Mouse (Mus musculus): ENCODE results near the gene Ddx21.

The Ddx21 gene

GRCm38 (mm10) chr10:62568861-62569260 is 33.2 kb downstream of the Ddx21 start:
- no peak for DNase-seq

DNA sequence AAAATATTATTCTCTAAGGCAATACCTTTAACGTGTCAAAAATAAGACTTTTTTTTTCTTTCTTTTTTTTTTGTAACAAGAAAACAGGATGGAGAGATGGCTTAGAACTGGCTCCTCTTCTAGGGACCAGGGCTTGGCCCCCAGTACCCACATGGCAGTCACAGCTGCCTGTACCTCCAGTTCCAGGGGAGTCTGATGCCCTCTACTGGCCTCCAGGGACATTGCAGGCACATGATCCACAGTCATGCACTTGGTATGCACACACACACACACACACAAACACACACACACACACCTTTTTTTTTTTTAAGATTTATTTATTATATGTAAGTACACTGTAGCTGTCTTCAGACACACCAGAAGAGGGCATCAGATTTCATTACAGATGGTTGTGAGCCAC is 44.3 kb downstream of the Ddx21 start:
- no peak for DNase-seq

DNA sequence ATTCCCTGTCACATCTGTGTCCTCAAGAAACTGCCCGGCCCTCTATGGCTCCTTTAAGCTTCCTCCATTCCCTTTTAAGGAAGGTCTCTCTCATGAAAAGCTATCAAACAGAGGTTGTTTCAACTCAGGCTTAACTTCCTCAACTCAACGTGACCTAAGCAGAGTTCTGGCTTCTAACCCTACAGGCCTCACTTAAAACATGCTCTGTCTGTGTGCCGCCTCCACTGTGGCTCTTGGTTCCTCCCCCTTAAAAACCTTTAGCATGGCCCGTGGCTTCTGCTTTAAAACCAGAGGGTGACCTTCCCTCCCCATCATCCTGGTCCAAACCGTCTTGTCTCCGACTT is 45.6 kb downstream of the Ddx21 start:
- DNase-seq = no peak

GRCm38 (mm10) chr10:62555705-62556557 is 46.1 kb downstream of the Ddx21 start:
- DNase-seq = no peak

DNA sequence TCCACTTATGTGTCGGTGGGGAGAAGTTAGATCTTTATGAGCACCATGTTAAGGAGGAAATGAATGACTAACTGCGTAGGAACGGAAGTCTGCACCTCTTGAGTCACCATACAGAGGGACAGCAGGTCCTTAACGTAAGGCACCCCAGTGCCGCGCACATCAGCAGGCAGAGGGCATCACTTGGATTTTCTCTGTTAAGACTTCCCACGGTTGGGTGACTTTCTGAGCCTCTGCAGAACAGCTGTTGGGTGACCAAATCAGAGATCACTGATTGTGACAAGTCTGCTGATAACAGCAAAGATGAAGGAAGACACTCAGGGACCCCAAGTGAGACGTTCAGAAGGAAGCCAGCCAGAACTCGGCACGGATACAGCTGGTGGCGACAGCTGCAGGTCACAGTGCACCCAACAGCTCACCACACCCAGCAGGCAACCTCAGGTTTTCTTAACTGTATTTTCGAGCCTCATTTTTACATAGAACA is 48.4 kb downstream of the Ddx21 start:
- no peak for DNase-seq

DNA sequence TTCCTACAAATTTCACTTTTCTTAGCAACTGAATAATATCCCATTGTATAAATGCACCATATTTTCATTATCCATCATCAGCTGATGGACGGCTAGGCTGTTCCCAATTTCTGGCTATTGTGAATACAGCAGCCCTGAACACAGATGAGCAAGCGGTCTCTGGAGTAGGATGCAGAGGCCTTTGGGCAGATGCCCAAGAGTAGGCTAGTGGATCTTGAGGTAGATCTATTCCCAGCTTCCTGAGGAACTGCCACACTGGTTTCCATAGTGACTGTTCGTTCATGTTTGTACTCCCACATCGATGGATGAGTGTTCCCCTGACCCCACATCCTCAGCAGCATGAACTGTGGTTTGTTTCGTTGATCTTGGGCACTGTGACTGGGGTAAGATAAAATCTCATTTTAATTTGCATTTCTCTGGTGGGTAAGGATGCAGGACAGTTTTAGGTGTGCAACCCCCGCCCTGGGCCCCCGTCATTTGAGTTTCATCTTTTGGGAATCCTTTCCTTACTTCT is 51.2 kb downstream of the Ddx21 start:
- DNase-seq = no peak

DNA sequence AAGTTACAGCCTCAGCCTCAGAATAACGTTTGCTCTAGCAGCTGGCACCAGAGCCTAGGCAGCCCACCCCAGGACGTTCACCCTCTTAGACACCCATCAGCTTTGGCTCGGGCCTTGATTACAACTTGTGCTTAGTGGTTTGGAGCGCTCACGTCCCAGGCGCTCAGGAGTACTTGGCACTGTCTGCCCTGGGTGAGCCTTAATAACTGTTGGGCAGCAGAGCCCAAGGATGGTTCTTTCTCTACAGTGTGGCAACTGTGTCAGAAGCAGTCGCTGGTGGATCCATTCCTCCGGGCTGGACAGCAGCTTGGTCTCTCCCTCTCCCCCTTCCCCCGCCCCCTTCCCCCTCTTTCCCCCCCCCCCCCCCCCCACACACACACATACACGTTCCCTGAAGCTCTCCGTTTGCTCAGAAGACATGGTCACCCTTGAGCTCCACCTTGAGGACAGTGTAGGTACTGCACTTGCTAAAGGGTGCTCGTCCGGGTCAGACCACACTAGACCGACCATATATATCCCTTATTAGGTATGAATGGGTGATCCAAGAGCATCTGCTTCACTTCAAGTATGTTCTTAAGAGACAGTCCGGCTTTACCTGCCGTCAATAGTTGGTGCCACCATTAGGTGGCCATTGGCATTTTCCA is 52.4 kb downstream of the Ddx21 start:
- DNase-seq = peak; percentile 47

DNA sequence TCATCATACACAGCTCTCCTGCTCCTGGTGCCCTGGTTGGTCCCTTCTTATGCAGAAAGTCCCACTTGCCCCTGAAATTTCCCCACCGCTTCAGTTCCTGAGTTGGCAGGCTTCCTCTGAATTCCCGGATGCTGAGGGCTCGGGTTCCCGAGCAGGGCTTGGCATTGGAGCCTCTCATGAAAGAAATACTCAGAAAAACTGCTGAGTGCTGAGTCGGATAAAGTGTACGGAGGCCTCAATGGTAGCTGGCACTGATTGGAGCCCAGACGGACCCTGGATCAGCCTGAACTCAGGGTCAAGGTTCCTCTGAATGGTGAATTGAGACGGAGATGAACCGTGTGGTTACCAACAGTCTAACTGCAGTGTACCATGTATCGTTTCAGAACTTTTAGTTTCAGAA is 55.6 kb downstream of the Ddx21 start:
- peak; percentile 64 for DNase-seq

GRCm38 (mm10) chr10:62545759-62546158 is 56.3 kb downstream of the Ddx21 start:
- DNase-seq = no peak

DNA sequence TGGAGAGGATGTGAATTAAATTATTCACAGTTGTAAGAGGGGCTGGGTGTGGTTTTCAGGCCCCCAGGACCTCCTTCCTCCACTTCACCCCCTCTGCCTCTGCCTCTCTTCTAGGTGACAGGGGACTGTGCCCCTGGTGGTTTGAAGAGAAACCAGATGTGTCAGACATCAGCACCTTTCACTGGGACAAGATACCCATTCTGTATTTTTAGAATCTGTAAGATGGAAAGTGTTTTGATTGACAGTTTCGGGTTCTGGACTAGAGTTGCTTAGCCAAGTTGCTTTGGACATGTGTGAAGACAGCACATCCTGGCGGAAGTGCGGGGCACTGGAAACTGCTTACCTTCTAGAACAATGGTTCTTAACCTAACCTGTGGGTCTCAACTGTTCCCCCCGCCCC is 57.8 kb downstream of the Ddx21 start:
- DNase-seq = no peak

DNA sequence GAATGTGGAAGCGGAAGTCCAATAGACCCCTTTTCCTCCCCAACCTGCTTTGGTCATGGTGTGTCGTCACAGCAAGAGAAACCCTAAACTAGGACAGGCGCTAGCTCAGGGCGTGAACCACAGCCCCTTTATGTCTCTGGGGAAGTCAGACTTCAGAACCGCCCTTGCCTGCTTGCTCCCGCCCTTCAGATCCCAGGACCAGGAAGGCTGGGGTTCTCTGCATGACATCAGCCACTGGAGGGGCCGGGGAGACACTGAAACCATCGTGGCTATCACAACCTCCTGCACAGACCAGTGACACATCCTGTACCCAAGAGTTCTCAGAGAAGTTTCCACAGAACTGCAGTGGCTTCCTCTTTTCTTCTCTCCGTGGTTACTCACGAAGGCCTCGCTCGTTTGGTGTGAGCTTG is 58.7 kb downstream of the Ddx21 start:
- peak; percentile 28 for DNase-seq

DNA sequence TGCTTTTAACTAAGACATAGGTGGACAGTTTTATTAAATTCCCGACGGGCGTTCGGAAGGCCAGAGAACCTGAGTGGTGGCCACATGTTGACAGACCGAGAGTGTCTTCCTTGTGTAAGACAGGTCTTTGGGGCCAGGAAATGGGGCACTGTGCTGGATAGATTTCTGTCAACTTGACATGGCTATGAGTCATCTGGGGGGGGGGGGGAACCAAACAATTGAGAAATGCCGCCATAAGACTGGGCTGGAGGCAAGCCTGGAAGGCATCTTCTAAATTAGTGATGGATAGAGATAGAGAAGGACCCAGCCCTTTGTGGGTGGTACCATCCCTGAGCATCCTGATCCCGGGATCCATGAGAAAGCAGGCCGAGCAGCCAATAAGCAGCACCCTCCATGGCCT is 59.2 kb downstream of the Ddx21 start:
- DNase-seq = no peak

- no peak for DNase-seq
Observed at GRCm38 (mm10) chr10:62542507-62542906, 59.6 kb downstream of the Ddx21 start.

GRCm38 (mm10) chr10:62541499-62541898 is 60.6 kb downstream of the Ddx21 start:
- DNase-seq = no peak

- no peak for DNase-seq
Observed at GRCm38 (mm10) chr10:62540800-62541199, 61.3 kb downstream of the Ddx21 start.

GRCm38 (mm10) chr10:62534509-62534908 is 67.6 kb downstream of the Ddx21 start:
- DNase-seq = no peak

DNA sequence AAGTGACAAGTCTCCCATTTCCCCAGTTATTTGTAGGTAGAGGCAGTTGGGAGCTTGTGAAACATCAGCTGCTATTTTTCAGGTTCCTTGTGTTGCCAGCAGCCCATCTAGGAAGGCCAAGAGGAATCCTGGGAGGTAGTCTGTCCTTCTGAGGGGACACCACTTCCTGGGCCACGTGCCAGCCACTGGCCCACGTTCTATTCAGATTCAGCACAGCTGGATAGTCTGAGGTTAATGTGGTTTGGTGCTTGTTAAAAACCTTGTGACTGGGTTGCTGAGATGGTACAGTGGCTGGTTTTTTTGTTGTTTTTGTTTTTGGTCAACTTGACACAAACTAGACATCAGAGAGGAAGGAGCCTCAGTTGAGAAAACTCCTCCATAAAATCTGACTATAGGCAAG is 69.2 kb downstream of the Ddx21 start:
- no peak for DNase-seq

All from kidney, adult 11 months (tissue).